Mouse (Mus musculus) stomach, embryonic 15.5 days (tissue): ENCODE measurements around the gene Slamf1. TPM values are rescaled to one million over a fixed set of nuclear protein-coding genes. Genes with fewer than 3 reads are reported as not detected.

Experiments used
- ATAC-seq: fragments of 200-750 bp; cut with Nextera tagmentation; 2 replicates; pipeline ENCODE4 v1.8.0; 2017; ENCODE audit warnings: low read depth, moderate number of reproducible peaks, moderate TSS enrichment; ENCODE audit not compliant: insufficient read depth, low FRiP score
- H3K27ac ChIP-seq: fragments of 300-500 bp; sonication (generic); 2 replicates; pipeline ENCODE4 v1.5.1; 2015; ENCODE audit warnings: mild to moderate bottlenecking, inconsistent platforms
- H3K27me3 ChIP-seq: fragments of 300-500 bp; sonication (generic); replicated peaks from 2 replicates; pipeline ENCODE4 v1.6.1; 2015; ENCODE audit warnings: inconsistent platforms
- H3K36me3 ChIP-seq: fragments of 300-500 bp; sonication (generic); 2 replicates; pipeline ENCODE4 v1.6.1; 2015; ENCODE audit warnings: inconsistent platforms
- H3K4me1 ChIP-seq: fragments of 300-500 bp; sonication (generic); 2 replicates; pipeline ENCODE4 v1.6.1; 2015; ENCODE audit warnings: inconsistent platforms
- H3K4me2 ChIP-seq: fragments of 300-500 bp; sonication (generic); 2 replicates; pipeline ENCODE4 v1.6.1; 2015; ENCODE audit warnings: mild to moderate bottlenecking, inconsistent platforms
- H3K4me3 ChIP-seq: fragments of 300-500 bp; sonication (generic); replicated peaks from 2 replicates; pipeline ENCODE4 v1.5.1; 2015; ENCODE audit warnings: inconsistent platforms
- H3K9ac ChIP-seq: fragments of 300-500 bp; sonication (generic); 2 replicates; pipeline ENCODE4 v1.6.1; 2015; ENCODE audit warnings: inconsistent platforms
- H3K9me3 ChIP-seq: fragments of 300-500 bp; sonication (generic); 2 replicates; pipeline ENCODE4 v1.6.1; 2016; ENCODE audit warnings: inconsistent platforms
- WGBS: fragments of 180-500 bp; shearing (Covaris S2); methylation state at CpG from one replicate; pipeline ENCODE4 v1.1.7; 2015; 5-methylcytosine and 5-hydroxymethylcytosine counted together
- polyA plus RNA-seq: library from polyadenylated mRNA; unstranded; fragments of >200 nt; fragmentation: Nextera tagmentation; extraction: Ambion mirVana; gene quantifications from 2 replicates; pipeline ENCODE4 v1.2.1, GENCODE M21; 2015

Gene Slamf1
- 0.19 and 0.31 TPM in 2 replicates for polyA plus RNA-seq

DNA sequence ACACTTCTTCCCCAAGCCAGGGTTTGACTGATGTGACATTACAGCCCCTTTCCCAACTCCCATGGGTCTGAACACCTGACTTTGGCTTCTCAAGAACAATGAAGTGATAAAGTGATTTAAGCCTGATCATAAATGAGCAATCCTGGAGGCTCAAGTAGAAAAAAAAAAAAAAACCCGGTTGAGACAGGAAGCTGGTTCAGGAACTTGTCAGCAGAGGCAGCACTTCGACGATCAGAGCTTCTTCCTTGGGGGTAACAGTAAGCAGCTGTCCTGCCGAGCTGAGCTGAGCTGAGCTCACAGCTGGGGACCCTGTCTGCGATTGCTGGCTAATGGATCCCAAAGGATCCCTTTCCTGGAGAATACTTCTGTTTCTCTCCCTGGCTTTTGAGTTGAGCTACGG lies at the start of gene Slamf1:
Gene Slamf1 (plus strand): TSS at position 230 of the 400 bp plus-strand sequence.
- no peaks in the 10 kb centered on the region for H3K4me1 ChIP-seq
- no peak within 1 kb of the TSS for H3K4me3 ChIP-seq
- 25% methylated on average over 6 of the region's 6 CpGs for WGBS
- H3K27me3 ChIP-seq = no peaks in the 10 kb centered on the region
- H3K27ac ChIP-seq = no peak within 1 kb of the TSS
- H3K36me3 ChIP-seq = no peaks in the 10 kb centered on the region
- H3K9ac ChIP-seq = no peak within 1 kb of the TSS
- H3K9me3 ChIP-seq = no peaks in the 10 kb centered on the region
- no peak within 1 kb of the TSS for H3K4me2 ChIP-seq
- ATAC-seq = no peak

DNA sequence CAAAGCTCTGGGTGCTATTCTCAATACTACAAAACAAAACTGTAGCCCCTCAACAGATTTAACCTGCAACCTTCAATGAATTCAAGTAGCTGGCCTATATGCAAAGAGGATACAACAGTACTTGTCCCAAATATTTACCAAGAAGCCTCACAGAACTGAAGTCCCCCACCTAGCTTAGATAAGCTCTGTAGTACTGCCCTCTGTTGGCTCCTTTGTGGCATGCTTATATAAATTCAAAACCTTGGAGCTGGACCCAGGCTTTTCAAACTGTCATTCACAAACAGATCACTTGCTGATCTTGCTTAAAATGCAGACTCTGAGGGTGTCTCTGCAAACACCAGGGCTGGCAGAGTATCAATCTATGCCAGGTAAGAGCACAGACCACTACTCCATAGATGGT lies 35.7 kb upstream of the Slamf1 start:
- H3K4me2 ChIP-seq = no peak overlapping the region
- no peaks in the 10 kb centered on the region for H3K27me3 ChIP-seq
- ATAC-seq = no peak
- H3K27ac ChIP-seq = no peak overlapping the region
- no peak overlapping the region for H3K4me3 ChIP-seq
- H3K36me3 ChIP-seq = no peaks in the 10 kb centered on the region
- no peaks in the 10 kb centered on the region for H3K4me1 ChIP-seq
- no peaks in the 10 kb centered on the region for H3K9me3 ChIP-seq
- H3K9ac ChIP-seq = no peak overlapping the region

GRCm38 (mm10) chr1:171734898-171735297 lies 32.0 kb upstream of the Slamf1 start:
- Histone ChIP-seq H3K27me3 (no peaks in the 10 kb centered on the region), H3K36me3 (no peaks in the 10 kb centered on the region), H3K27ac (no peak overlapping the region), H3K9me3 (no peaks in the 10 kb centered on the region), H3K4me1 (no peaks in the 10 kb centered on the region), H3K4me3 (no peak overlapping the region), H3K4me2 (no peak overlapping the region), H3K9ac (no peak overlapping the region)
- ATAC-seq = no peak
- WGBS = 80% methylated on average over 6 of the region's 6 CpGs

DNA sequence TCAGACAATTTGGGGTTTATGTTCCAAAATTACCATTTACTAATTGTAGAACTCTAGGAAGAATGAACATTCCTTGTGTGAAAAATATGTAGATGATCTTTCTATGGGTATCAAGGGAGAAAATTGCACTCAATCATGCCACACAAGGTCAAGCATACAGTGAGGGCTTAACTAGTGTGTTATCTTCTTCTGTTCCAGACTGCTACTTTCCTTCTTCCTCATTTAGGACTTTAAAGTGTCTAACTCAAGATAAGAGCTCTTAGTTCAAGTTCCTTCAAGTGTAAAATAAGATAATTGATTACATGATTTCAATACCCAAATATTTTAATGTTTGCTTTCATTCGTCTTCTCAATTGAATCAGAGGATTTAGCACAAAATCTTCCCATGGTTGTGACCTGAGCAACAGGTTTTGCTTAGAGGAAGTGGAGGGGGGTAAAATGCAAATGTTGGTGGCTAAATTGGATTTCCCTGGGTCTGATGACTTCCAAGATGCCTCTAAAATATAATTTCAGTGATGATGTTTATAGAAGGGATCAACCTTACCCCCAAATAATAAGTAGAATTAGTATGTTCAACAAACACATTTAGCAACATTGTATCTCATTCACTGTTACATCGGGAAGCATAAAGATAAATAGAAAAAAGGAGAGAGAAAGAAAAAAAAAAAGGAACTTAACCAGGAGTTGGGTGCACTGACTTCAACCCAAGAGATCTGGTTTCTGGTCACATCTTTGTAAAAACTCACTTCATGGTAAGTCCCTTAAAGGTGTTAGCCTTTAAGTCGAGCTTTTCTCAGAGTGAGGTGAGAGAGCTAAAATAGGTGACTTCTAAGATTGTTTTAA lies 18.6 kb upstream of the Slamf1 start:
- 76% methylated on average over 3 of the region's 3 CpGs for WGBS
- H3K4me2 ChIP-seq = no peak overlapping the region
- no peaks in the 10 kb centered on the region for H3K27me3 ChIP-seq
- no peak overlapping the region for H3K27ac ChIP-seq
- H3K9me3 ChIP-seq = no peaks in the 10 kb centered on the region
- H3K9ac ChIP-seq = no peak overlapping the region
- H3K4me1 ChIP-seq = no peaks in the 10 kb centered on the region
- no peak overlapping the region for H3K4me3 ChIP-seq
- ATAC-seq = no peak
- H3K36me3 ChIP-seq = no peaks in the 10 kb centered on the region

DNA sequence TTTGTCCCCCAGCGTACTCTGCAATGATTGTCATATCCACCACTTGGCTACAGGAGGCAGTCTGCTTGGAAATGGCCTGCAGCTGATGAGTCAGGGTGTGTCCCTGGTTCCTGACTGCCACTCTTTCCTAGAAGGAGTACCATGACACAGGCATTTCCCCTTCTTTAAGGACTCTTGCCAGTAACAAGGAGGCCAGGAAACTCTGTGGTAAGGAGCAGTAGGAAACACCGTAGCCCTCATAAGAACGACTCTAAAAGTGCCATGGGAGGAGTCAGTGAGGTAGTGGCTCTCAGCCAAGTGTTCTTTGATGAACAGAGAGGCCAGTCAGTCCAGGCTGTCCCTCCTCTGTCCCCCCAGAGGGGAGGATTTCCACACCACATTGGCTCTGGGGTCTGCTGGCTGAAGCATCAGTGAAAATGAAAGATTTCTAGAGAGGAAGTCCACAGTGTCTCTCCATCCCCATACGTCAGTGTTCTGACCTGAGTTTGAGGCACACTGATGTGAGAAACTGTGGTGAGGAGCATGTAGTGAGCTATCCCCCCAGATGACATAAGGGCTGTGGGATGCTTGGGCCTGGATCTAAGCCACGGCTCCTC lies 5.0 kb upstream of the Slamf1 start:
- no peaks in the 10 kb centered on the region for H3K36me3 ChIP-seq
- no peaks in the 10 kb centered on the region for H3K4me1 ChIP-seq
- 51% methylated on average over 5 of the region's 5 CpGs for WGBS
- no peak for ATAC-seq
- no peak overlapping the region for H3K27ac ChIP-seq
- H3K9me3 ChIP-seq = no peaks in the 10 kb centered on the region
- no peak overlapping the region for H3K9ac ChIP-seq
- H3K4me2 ChIP-seq = no peak overlapping the region
- H3K27me3 ChIP-seq = no peaks in the 10 kb centered on the region
- H3K4me3 ChIP-seq = no peak overlapping the region

GRCm38 (mm10) chr1:171770996-171771395 lies 4.1 kb downstream of the Slamf1 start:
- no peak for ATAC-seq
- Histone ChIP-seq H3K4me3 (no peak overlapping the region), H3K27ac (no peak overlapping the region), H3K36me3 (no peaks in the 10 kb centered on the region), H3K4me1 (no peaks in the 10 kb centered on the region), H3K9ac (no peak overlapping the region), H3K4me2 (no peak overlapping the region), H3K9me3 (no peaks in the 10 kb centered on the region), H3K27me3 (no peaks in the 10 kb centered on the region)
- WGBS = 62% methylated on average over 6 of the region's 6 CpGs

DNA sequence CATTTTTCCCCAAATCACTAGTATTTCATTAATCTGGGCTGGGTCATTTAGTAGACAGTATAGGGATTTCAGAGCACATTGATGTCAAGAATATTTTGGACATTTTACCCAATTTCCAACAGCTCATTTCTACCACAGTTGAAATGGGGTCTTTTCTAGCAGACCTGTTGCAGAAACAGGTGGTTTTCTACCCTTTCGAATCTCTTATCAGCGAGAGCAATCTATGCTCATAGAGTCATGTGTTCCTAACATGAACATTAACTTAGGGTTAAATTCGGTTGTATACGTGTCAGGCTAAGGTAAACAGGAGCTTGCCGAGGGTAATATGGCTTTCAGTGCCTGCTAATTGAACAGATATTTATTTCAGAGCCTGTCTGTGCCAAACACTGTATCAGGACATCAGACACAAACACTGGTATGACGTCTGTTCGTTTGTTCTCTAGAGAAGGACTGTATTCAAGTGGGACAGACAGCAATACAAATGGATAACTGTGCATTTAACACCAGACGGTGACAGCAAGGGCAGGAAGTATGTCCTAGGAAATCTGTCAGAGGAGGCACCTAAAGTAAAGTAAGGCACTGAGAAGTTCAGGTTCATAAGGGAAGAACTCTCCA lies 5.3 kb downstream of the Slamf1 start:
- H3K9me3 ChIP-seq = no peaks in the 10 kb centered on the region
- WGBS = 54% methylated on average over 8 of the region's 8 CpGs
- H3K27me3 ChIP-seq = no peaks in the 10 kb centered on the region
- no peak overlapping the region for H3K4me3 ChIP-seq
- H3K9ac ChIP-seq = no peak overlapping the region
- ATAC-seq = no peak
- no peaks in the 10 kb centered on the region for H3K4me1 ChIP-seq
- no peak overlapping the region for H3K27ac ChIP-seq
- no peak overlapping the region for H3K4me2 ChIP-seq
- H3K36me3 ChIP-seq = no peaks in the 10 kb centered on the region

DNA sequence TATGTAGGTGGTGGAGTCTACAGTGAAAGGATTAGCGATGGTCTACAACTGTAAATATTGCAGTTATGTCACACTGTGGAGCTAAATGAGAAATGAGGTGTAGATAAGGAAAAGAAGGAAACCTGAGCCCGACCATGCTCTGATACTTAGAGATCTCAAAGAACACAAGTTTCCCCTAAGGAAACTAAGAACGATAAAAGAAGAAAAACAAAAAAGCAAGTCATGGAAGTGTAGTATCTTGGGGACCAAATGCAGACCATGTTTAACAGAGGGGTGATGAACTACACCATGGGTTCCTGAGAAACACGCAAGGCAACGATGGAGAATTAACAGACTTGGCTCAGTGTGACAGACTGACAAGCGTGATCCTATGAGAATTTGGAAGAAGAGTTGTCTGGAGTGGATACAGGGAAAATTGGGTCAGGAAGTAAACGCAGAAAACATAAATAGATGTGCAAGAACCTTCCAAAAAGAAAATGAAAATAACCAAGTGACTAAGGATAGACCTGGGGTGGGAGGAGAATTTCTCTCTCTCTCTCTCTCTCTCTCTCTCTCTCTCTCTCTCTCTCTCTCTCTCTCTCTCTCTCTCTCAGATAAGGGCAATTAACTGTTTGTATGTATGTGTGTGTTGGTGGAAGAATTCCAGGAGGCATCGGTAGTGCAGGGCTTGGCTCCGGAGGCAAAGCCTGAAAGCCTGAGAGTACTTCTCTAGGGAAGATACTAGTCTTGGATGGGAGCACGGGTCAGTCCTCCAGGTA lies 6.5 kb downstream of the Slamf1 start:
- H3K4me3 ChIP-seq = no peak overlapping the region
- no peaks in the 10 kb centered on the region for H3K36me3 ChIP-seq
- no peaks in the 10 kb centered on the region for H3K9me3 ChIP-seq
- ATAC-seq = no peak
- H3K4me1 ChIP-seq = no peaks in the 10 kb centered on the region
- no peak overlapping the region for H3K4me2 ChIP-seq
- H3K27me3 ChIP-seq = no peaks in the 10 kb centered on the region
- no peak overlapping the region for H3K9ac ChIP-seq
- no peak overlapping the region for H3K27ac ChIP-seq
- 77% methylated on average over 10 of the region's 10 CpGs for WGBS

DNA sequence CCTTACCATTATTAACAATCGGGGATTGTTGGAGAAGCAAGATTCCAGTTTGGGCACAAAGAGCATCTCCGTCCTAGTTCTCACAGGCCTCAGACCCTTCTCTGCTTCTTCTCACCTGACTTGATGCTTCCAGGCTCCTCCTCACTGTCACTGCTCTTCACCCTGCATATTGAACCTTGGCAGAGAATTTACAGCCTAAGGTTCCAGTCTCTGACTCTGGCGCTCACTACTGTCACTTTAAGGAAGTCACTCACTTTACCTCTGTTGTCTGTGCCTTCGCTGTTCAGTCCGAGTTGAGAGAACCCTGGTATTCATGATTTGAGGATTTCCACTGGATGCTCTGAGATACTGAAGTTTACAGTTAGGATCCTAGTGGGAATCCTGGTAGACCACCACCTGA lies 7.3 kb downstream of the Slamf1 start:
- Histone ChIP-seq H3K36me3 (no peaks in the 10 kb centered on the region), H3K9me3 (no peaks in the 10 kb centered on the region), H3K9ac (no peak overlapping the region), H3K4me1 (no peaks in the 10 kb centered on the region), H3K4me2 (no peak overlapping the region), H3K27me3 (no peaks in the 10 kb centered on the region), H3K4me3 (no peak overlapping the region), H3K27ac (no peak overlapping the region)
- no peak for ATAC-seq
- 70% methylated on average over 5 of the region's 5 CpGs for WGBS

GRCm38 (mm10) chr1:171774678-171775077 lies 7.8 kb downstream of the Slamf1 start:
- 52% methylated on average over 11 of the region's 11 CpGs for WGBS
- ATAC-seq = no peak

GRCm38 (mm10) chr1:171775781-171776180 lies 8.9 kb downstream of the Slamf1 start:
- Histone ChIP-seq H3K4me3 (no peak overlapping the region), H3K36me3 (no peaks in the 10 kb centered on the region), H3K9me3 (no peaks in the 10 kb centered on the region), H3K9ac (no peak overlapping the region), H3K4me2 (no peak overlapping the region), H3K4me1 (no peaks in the 10 kb centered on the region), H3K27ac (no peak overlapping the region), H3K27me3 (no peaks in the 10 kb centered on the region)
- ATAC-seq = no peak
- WGBS = 72% methylated on average over 4 of the region's 4 CpGs

More at GRCm38 (mm10) chr1:171774678-171775077, 7.8 kb downstream of the Slamf1 start:
- Histone ChIP-seq H3K4me2 (no peak overlapping the region), H3K27me3 (no peaks in the 10 kb centered on the region), H3K4me3 (no peak overlapping the region), H3K36me3 (no peaks in the 10 kb centered on the region), H3K27ac (no peak overlapping the region), H3K9me3 (no peaks in the 10 kb centered on the region), H3K9ac (no peak overlapping the region), H3K4me1 (no peaks in the 10 kb centered on the region)

GRCm38 (mm10) chr1:171777026-171777425 lies 10.1 kb downstream of the Slamf1 start:
- no peak overlapping the region for H3K4me2 ChIP-seq
- 75% methylated on average over 7 of the region's 7 CpGs for WGBS
- no peaks in the 10 kb centered on the region for H3K4me1 ChIP-seq
- ATAC-seq = no peak
- no peaks in the 10 kb centered on the region for H3K9me3 ChIP-seq
- no peaks in the 10 kb centered on the region for H3K27me3 ChIP-seq
- no peak overlapping the region for H3K9ac ChIP-seq
- no peaks in the 10 kb centered on the region for H3K36me3 ChIP-seq
- H3K27ac ChIP-seq = no peak overlapping the region
- no peak overlapping the region for H3K4me3 ChIP-seq
